Mouse (Mus musculus) brain, embryonic 14.5 days (tissue): Measurements from ENCODE around the gene Ccl3.

Experiments
- CTCF ChIP-seq: fragments of 200-500 bp; IDR thresholded peaks from 2 replicates; pipeline ENCODE4 v1.5.1; 2012; ENCODE audit warnings: inconsistent platforms, mild to moderate bottlenecking, moderate library complexity, borderline replicate concordance; ENCODE audit not compliant: insufficient read depth, insufficient read length; ENCODE audit errors: extremely low read depth
- POLR2A ChIP-seq: fragments of 200-500 bp; IDR thresholded peaks from 2 replicates; pipeline ENCODE4 v1.6.1; 2012; ENCODE audit warnings: mild to moderate bottlenecking, inconsistent platforms, borderline replicate concordance; ENCODE audit not compliant: poor library complexity, insufficient read depth, insufficient read length, severe bottlenecking; ENCODE audit errors: extremely low read depth

- TF ChIP-seq CTCF: no peak
- no peak for TF ChIP-seq POLR2A
Measured at GRCm38 (mm10) chr11:83645521-83645920, 3.6 kb downstream of the Ccl3 start, which contains the start of gene Rpl9-ps1.
